Mouse (Mus musculus) T-helper 1 cell (primary cell): ENCODE data around the gene Srrd.

ENCODE experiments used
- in situ Hi-C: fragments of 300-600 bp; cut with MboI, MseI; formaldehyde crosslinking; loops from one replicate; pipeline ENCODE4 v1.15.1; 2025; ENCODE audit warnings: high pct_unique_total_duplicates

Gene Srrd

GRCm38 (mm10) chr5:112359520-112359919 is 16.7 kb upstream of the Srrd start:
- in situ Hi-C loops: no loop called here

GRCm38 (mm10) chr5:112356322-112356721 is 13.5 kb upstream of the Srrd start:
- in situ Hi-C loops: no loop called here

GRCm38 (mm10) chr5:112355910-112356309 is 13.1 kb upstream of the Srrd start, which contains the start of gene Gm6583:
Gene Gm6583, minus strand, starts transcription at chr5:112356033.
- in situ Hi-C loops: no loop called here

- in situ Hi-C loops: no loop called here
Measured at GRCm38 (mm10) chr5:112355493-112355892, 12.7 kb upstream of the Srrd start.

GRCm38 (mm10) chr5:112349169-112349568 is 6.3 kb upstream of the Srrd start:
- in situ Hi-C loops: no loop called here

- in situ Hi-C loops: no loop called here
Measured at GRCm38 (mm10) chr5:112346211-112346965, 3.5 kb upstream of the Srrd start.

GRCm38 (mm10) chr5:112344092-112344960 is 1.5 kb upstream of the Srrd start:
- in situ Hi-C loops: loop anchor here (5.0 kb wide), 1 partner anchor 67 kb away; the partner anchor contains the start of gene Tpst2

- in situ Hi-C loops: loop anchor here (5.0 kb wide), 1 partner anchor 66 kb away; the partner anchor contains the start of gene Tpst2
Measured at GRCm38 (mm10) chr5:112343205-112343595, 360 bp upstream of the Srrd start.

GRCm38 (mm10) chr5:112339215-112339614 is 3.6 kb downstream of the Srrd start:
- in situ Hi-C loops: loop anchor here (5.0 kb wide), 1 partner anchor 97 kb away; no protein-coding TSS in a partner anchor

- in situ Hi-C loops: loop anchor here (5.0 kb wide), 1 partner anchor 95 kb away; no protein-coding TSS in a partner anchor
Measured at GRCm38 (mm10) chr5:112337004-112337403, 5.8 kb downstream of the Srrd start.

GRCm38 (mm10) chr5:112335473-112335872 is 7.4 kb downstream of the Srrd start:
- in situ Hi-C loops: loop anchor here (5.0 kb wide), 1 partner anchor 93 kb away; no protein-coding TSS in a partner anchor

- in situ Hi-C loops: loop anchor here (10.0 kb wide), 1 partner anchor 1065 kb away; no protein-coding TSS in a partner anchor
Measured at GRCm38 (mm10) chr5:112329805-112330564, 12.9 kb downstream of the Srrd start.

- in situ Hi-C loops: loop anchor here (10.0 kb wide), 1 partner anchor 1063 kb away; no protein-coding TSS in a partner anchor
Measured at GRCm38 (mm10) chr5:112327854-112328253, 15.0 kb downstream of the Srrd start.

- in situ Hi-C loops: loop anchor here (10.0 kb wide), 1 partner anchor 1062 kb away; no protein-coding TSS in a partner anchor
Measured at GRCm38 (mm10) chr5:112326446-112327009, 16.3 kb downstream of the Srrd start.

GRCm38 (mm10) chr5:112325546-112326445 is 17.0 kb downstream of the Srrd start, which contains the start of gene Tfip11:
Gene Tfip11, plus strand, starts transcription at chr5:112326358.
- in situ Hi-C loops: loop anchor here (10.0 kb wide), 1 partner anchor 1061 kb away; no protein-coding TSS in a partner anchor

- in situ Hi-C loops: loop anchor here (10.0 kb wide), 1 partner anchor 1060 kb away; no protein-coding TSS in a partner anchor
Measured at GRCm38 (mm10) chr5:112324637-112325545, 17.9 kb downstream of the Srrd start.

GRCm38 (mm10) chr5:112323246-112323645 is 19.6 kb downstream of the Srrd start:
- in situ Hi-C loops: loop anchor here (10.0 kb wide), 1 partner anchor 1058 kb away; no protein-coding TSS in a partner anchor

- in situ Hi-C loops: loop anchor here (10.0 kb wide), 1 partner anchor 1057 kb away; no protein-coding TSS in a partner anchor
Measured at GRCm38 (mm10) chr5:112321376-112321775, 21.5 kb downstream of the Srrd start.
